In the genomic region with DNA sequence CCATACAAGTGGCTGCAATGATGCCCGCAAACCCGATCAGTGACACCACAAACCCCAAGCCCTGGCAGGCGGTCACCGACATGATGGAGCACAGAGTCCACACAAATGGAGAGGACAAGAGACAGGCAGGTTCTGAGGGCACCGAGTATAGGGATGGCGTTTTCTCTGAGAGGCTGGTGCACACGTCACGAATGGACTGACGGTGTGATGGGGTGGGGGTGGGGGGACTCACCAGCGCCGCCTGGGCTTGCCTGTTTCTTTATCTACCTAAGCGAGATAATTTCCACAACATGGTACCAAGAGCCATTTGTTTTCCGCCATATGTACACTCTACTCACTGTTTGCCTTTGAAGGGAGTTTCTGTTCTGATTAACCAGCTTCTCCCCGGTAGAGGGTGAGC, we compare ENCODE assay signal across 24 mouse cellular contexts. TPM values are rescaled to one million over a fixed set of nuclear protein-coding genes. Genes with fewer than 3 reads are reported as not detected.
"Had no signal": no experiment of that assay in that cellular context is flagged by ENCODE, and none has a peak within 500 bp of the region (broad histone marks: within the 10 kb centered on the region; RNA-seq: fewer than 3 reads in every experiment).

A gene (minus strand): TSS at position 134 of the 400 bp plus-strand sequence.

- DNase-seq: kidney, adult 11 months; kidney, adult 8-10 months; kidney, postnatal 10 days; kidney, postnatal 36 days; liver; liver, embryonic 13.5 days; right cerebral cortex, adult 18-20 months; right cerebral cortex, postnatal 14 days; right cerebral cortex, postnatal 4 days; thymus, postnatal 25 days had no signal

- H3K4me1 ChIP-seq: intestine, embryonic 15.5 days; kidney, embryonic 15.5 days; limb, embryonic 10.5 days; limb, embryonic 13.5 days; liver, embryonic 13.5 days; midbrain, embryonic 12.5 days; midbrain, embryonic 15.5 days; neural tube, embryonic 12.5 days; neural tube, embryonic 15.5 days had no signal

- H3K36me3 ChIP-seq: intestine, embryonic 15.5 days; kidney, embryonic 15.5 days; limb, embryonic 10.5 days; limb, embryonic 13.5 days; liver, embryonic 13.5 days; midbrain, embryonic 12.5 days; midbrain, embryonic 15.5 days; neural tube, embryonic 12.5 days; neural tube, embryonic 15.5 days had no signal

- ATAC-seq: intestine, embryonic 15.5 days; midbrain, embryonic 15.5 days had no signal

- H3K27ac ChIP-seq: intestine, embryonic 15.5 days; kidney, embryonic 15.5 days; limb, embryonic 10.5 days; limb, embryonic 13.5 days; liver, embryonic 13.5 days; macrophage; midbrain, embryonic 12.5 days; midbrain, embryonic 15.5 days; neural tube, embryonic 12.5 days; neural tube, embryonic 15.5 days had no signal

- H3K4me3 ChIP-seq: intestine, embryonic 15.5 days; kidney, embryonic 15.5 days; limb, embryonic 10.5 days; limb, embryonic 13.5 days; liver, embryonic 13.5 days; midbrain, embryonic 12.5 days; midbrain, embryonic 15.5 days; neural tube, embryonic 12.5 days; neural tube, embryonic 15.5 days had no signal

- H3K27me3 ChIP-seq: intestine, embryonic 15.5 days; kidney, embryonic 15.5 days; limb, embryonic 13.5 days; liver, embryonic 13.5 days; midbrain, embryonic 12.5 days; midbrain, embryonic 15.5 days; neural tube, embryonic 12.5 days; neural tube, embryonic 15.5 days had no signal

- H3K9ac ChIP-seq: intestine, embryonic 15.5 days; kidney, embryonic 15.5 days; limb, embryonic 13.5 days; liver, embryonic 13.5 days; midbrain, embryonic 12.5 days; midbrain, embryonic 15.5 days; neural tube, embryonic 12.5 days; neural tube, embryonic 15.5 days had no signal

- H3K4me2 ChIP-seq: intestine, embryonic 15.5 days; kidney, embryonic 15.5 days; limb, embryonic 13.5 days; liver, embryonic 13.5 days; midbrain, embryonic 12.5 days; midbrain, embryonic 15.5 days; neural tube, embryonic 12.5 days; neural tube, embryonic 15.5 days had no signal

- H3K9me3 ChIP-seq: intestine, embryonic 15.5 days; kidney, embryonic 15.5 days; limb, embryonic 10.5 days; limb, embryonic 13.5 days; liver, embryonic 13.5 days; midbrain, embryonic 12.5 days; midbrain, embryonic 15.5 days; neural tube, embryonic 12.5 days; neural tube, embryonic 15.5 days had no signal

RNA-seq across cellular contexts. Expression of the gene that starts here (rescaled TPM):
- total RNA-seq: layer of hippocampus, postnatal 14 days; left cerebral cortex, adult 18-20 months; left cerebral cortex, postnatal 25 days; megakaryocyte, adult 5-6 weeks had no signal
- polyA plus RNA-seq: kidney, embryonic 15.5 days; limb, embryonic 10.5 days; limb, embryonic 13.5 days; liver, embryonic 13.5 days; macrophage; midbrain, embryonic 12.5 days; midbrain, embryonic 15.5 days; neural tube, embryonic 12.5 days; neural tube, embryonic 15.5 days; thymus, postnatal 0 days had no signal
